Mouse (Mus musculus) frontal cortex, adult 2 months (tissue): Measurements from ENCODE around the gene Gstm1. TPM values are rescaled to one million over a fixed set of nuclear protein-coding genes. Genes with fewer than 3 reads are reported as not detected.
"Not testable (repeated sequence)": the region's sequence is repeated elsewhere in the genome, so short reads cannot be mapped to it uniquely, and the experiment has no call there.

ENCODE experiments used
- DNase-seq, 2 experiments: peaks; one replicate each; pipeline ENCODE4 v3.0.0; 2022; ENCODE audit warnings: low spot score in 1 of 2; ENCODE audit errors: extremely low spot score in 1 of 2
- polyA plus RNA-seq: library from polyadenylated mRNA; depleted of rRNA; stranded (reverse); fragments of >200 nt; gene quantifications from 2 replicates; pipeline ENCODE4 v1.2.3, GENCODE M21; 2012

The Gstm1 gene
- polyA plus RNA-seq, 1 experiment: 345 TPM

GRCm38 (mm10) chr3:108018190-108018820 lies 532 bp upstream of the Gstm1 start:
- DNase-seq: no peak

DNA sequence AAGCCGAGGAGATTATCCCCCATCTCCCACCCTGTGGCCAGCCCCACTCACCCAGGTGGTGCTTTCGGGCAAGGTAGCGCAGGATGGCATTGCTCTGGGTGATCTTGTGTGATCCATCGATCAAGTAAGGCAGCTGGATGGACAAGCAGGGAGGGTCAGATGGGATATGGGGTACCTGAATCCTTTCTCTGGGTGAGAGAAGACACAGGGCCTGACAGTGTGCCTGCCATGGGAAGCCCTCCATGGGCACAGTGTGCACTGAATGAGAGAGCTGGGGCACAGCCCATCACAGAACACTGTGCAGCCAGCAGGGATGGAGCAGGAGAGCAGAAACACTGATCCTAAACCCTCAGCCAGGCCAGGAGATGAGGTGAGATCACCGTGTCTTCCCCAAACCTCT lies 1.3 kb downstream of the Gstm1 start:
- DNase-seq: not testable (repeated sequence)

DNA sequence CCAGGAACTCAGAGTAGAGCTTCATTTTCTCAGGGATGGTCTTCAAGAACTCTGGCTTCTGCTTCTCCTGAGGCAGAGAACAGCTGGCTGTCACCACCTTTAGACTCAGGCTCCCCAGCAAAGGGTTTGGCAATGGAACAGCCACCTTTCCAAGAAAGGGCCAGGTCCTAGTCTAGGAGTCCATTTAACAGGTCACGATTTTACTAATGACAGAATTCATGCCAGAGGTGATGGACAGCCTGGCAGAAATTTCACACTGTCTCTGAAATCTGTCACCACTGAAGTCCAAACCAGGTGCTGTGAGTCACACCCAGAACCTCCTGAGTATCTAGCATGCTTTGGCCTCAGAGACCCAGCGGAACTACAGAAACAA lies 2.8 kb downstream of the Gstm1 start:
- no peak for DNase-seq

GRCm38 (mm10) chr3:108014098-108014973 lies 3.4 kb downstream of the Gstm1 start:
- no peak for DNase-seq

DNA sequence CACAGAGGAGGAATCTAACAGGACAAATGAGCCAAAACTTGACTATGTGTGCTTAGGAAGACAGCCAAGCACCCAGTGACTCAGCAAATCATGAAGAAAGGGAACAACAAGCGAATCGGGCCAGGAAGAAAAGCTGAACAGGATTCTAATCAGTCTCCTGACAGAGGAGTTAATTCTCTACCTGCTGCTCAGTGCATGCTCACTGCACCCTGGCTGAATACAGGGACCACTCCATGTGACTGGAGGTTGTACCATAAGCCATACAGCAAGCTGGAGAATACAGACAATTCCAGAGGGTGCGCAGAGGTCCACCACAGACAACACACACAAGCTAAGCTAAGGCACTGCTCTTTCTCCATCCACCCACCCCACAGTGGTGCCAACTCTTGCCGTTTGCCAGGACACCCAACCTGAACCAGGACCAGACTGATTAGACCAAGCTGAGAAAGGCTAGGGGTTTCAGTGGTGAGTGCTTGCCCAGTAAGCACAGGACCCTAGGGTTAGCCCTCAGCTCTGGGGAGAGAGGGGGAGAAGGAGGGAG lies 4.4 kb downstream of the Gstm1 start:
- peak; percentile 46 to 83 for DNase-seq

- DNase-seq: no peak
These were observed 6.2 kb downstream of the Gstm1 start for GRCm38 (mm10) chr3:108011558-108011957.

DNA sequence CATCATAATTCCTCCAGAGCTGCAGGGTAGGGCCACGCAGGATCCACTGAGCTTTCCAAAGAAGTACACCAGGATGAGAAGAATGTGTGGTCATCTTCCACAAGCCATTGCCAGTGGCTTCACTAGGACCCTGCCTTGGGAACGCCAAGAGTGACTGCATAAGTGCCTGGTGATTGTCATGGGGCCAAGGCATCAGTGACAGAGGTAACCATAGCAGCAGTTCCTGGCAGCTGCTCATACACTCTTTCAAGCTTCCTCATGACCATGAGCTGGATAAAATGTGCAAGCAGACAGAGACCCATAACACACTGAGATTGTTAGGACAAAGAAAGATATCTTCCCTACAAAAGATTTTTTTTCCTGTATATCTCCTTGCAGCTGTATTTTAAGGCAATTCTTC lies 7.5 kb downstream of the Gstm1 start:
- no peak for DNase-seq

DNA sequence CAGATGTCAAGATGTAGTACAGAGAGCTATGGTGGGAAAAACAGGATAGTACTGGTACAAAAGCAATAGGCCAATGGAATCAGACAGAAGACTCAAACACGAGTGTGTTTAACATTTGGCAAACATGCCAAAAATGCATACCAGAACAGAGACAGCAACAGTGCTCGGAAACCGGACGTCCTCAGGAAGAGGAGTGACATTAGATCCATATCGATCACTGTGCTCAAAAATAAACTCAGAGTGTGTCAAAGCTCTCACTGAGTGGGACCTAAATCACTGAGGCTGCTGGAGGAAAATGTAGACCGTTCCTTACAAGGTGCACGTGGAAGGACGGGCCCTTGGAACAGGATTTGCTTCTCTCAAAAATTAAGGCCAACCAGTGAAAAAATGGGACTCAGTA lies 15.8 kb downstream of the Gstm1 start:
- no peak for DNase-seq

DNA sequence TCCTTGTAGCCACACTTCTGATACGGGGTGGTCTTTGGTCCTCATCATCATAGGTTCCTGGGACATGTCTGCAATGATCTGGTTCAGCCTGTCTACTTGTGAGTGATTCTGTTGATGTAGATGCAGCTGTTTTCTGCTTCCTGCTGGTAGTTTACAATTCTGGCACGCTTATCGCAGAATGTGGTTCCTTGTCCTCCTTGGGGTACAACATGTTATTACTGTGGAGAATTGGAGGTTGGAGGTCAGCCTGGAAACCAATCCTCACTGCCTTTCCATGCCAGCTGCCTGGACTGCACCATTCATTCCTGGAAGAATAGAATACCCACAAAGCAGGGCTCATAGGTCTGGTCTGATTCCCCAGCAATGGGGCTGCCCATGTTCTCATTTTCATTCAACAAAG lies 18.3 kb downstream of the Gstm1 start:
- DNase-seq: no peak

- no peak for DNase-seq
These were observed 19.2 kb downstream of the Gstm1 start for GRCm38 (mm10) chr3:107998591-107998990.

DNA sequence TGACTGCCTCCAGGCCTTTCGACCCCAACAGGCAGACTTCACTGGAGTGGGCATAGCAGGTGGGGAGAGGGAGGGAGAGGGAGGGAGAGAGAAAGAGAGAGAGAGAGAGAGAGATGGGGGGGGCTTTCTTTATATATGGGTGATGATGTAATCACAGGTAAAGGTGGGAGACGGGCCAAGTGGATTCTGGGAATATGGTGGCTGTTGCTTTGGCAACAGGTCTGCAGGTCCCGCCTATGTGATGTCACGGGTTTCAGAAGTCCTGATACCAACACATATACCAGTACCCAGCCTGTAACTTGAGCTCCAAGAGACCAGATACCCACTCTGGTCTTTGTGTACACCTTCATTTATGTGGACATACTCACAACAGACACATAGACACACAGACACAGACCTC lies 21.2 kb downstream of the Gstm1 start:
- no peak for DNase-seq

DNA sequence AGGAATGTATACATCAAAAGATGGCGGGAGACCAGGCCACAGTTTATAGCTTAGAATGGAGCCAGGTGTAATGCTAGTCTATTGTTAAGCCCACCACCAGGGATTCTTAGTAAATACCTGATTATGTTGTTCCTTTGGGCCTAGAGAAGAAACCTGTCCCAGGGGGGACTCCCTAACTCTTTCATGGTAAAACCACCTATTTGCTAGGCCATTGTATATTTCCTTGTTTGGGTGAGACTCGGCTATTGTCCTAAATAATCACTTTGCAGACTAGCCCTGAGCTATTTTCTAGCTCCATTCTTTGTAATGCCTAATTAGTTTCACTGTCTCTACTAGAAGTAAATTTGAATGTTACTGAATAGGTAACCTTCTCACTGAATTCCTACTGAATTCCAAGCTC lies 21.8 kb downstream of the Gstm1 start:
- DNase-seq: not testable (repeated sequence)

- no peak for DNase-seq
These were observed 31.7 kb downstream of the Gstm1 start, which contains the start of gene Gstm2 for GRCm38 (mm10) chr3:107986041-107986562. Gene Gstm2, minus strand, starts transcription at chr3:107986453.

- DNase-seq: not testable (repeated sequence)
These were observed 32.6 kb downstream of the Gstm1 start for GRCm38 (mm10) chr3:107985141-107985540.

- DNase-seq: no peak
These were observed 33.3 kb downstream of the Gstm1 start for GRCm38 (mm10) chr3:107984471-107984870.

GRCm38 (mm10) chr3:107983771-107984170 lies 34.0 kb downstream of the Gstm1 start:
- DNase-seq: no peak

- no peak for DNase-seq
These were observed 35.0 kb downstream of the Gstm1 start for GRCm38 (mm10) chr3:107982726-107983125.

GRCm38 (mm10) chr3:107981261-107981660 lies 36.5 kb downstream of the Gstm1 start:
- no peak for DNase-seq

DNA sequence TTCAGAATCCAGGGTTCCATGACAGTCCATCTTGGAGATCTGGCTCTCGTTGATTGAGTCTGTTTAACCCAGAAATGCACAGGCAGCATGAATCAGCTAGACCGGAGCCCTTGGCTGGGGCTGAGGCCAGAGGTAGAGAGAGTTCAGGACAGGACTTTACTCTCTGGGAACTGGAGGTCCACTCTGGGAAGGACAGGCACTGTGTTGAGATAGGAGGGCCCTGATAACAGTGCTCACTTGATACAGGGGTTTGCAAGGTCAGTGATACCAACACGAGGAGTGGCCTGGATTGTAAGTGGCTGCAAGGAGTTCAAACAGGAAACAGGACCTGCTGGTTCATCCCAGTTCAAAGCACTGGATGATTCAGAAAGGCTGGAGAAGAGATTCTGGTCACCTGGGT lies 40.1 kb downstream of the Gstm1 start:
- no peak for DNase-seq

GRCm38 (mm10) chr3:107974237-107974636 lies 43.5 kb downstream of the Gstm1 start:
- DNase-seq: no peak

DNA sequence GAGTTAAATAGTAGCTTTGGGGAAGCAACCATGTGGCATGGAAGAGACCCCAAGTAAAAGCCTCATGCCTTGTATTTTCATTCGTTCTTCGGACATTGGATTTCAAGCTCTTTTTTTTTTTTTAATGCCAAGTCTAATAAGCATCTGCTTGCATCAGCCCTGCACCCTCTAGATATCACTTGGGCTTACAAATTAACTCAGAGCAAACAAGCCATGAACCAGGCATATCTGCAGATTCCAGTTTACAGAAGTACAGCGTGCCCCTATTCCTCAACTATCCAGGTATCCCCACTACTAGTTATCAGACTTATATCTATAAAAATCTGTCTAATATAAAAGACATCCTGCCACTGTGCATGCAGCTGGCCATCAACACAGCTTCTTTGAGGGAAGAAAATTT lies 45.7 kb downstream of the Gstm1 start:
- no peak for DNase-seq
